Mouse (Mus musculus) forelimb bud, embryonic 11.5 days (tissue): ENCODE measurements at regions not wholly inside any gene's neighbourhood (a gene's known extent, or its start where the extent isn't known, plus 50 kb on each side); places are given as distances from the start of the nearest gene placed in this dataset.
A peak's percentile ranks its signal among the peaks of the same experiment; 100 is the strongest.
"Not testable (repeated sequence)": the region's sequence is repeated elsewhere in the genome, so short reads cannot be mapped to it uniquely, and the experiment has no call there.

ENCODE experiments used
- DNase-seq: peaks from one replicate; pipeline ENCODE4 v3.0.0-alpha.2; 2012; ENCODE audit warnings: low read depth, low spot score

- DNase-seq, result peak; percentile 24
Measured at GRCm38 (mm10) chr13:68167826-68168225, 304.7 kb downstream of the BC048507 start.

GRCm38 (mm10) chr13:68173456-68173855 is 310.3 kb downstream of the BC048507 start:
- not testable (repeated sequence) for DNase-seq
